Mouse (Mus musculus): Measurements from ENCODE around the gene Nup210.
"Not testable (repeated sequence)": the region's sequence is repeated elsewhere in the genome, so short reads cannot be mapped to it uniquely, and the experiment has no call there.

The Nup210 gene

DNA sequence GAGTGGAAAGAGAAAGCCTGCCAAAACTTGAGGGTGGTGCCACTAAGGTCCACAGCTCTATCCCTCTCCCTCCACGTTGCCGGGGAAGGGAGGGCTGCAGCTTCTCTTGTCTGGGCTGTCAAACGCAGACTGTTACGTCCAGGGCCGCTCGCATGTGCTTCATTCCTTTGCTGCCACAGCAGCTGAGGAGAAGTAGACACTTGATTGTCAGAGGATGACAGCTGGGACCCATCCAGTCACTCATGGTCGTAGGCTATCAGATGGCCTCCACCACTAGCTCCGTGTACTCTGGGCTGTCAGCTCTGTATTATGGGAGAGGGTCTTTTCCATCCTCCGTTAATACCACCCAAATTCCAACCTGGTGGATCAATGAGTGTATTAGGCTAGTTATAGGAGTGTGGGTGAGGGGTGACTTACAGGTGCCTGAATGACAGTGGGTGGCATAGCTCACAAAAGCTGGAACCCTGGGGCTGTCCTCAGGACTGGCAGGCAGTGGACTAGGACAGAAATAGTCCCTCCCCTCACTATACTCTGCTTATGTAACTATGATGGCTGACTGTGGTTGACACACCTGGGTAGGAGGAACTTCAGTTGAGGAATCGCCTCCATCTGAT is 20.8 kb upstream of the Nup210 start:
- no peak for DNase-seq

- DNase-seq, result no peak
Observed at GRCm38 (mm10) chr6:91130856-91131255, 14.2 kb upstream of the Nup210 start.

DNA sequence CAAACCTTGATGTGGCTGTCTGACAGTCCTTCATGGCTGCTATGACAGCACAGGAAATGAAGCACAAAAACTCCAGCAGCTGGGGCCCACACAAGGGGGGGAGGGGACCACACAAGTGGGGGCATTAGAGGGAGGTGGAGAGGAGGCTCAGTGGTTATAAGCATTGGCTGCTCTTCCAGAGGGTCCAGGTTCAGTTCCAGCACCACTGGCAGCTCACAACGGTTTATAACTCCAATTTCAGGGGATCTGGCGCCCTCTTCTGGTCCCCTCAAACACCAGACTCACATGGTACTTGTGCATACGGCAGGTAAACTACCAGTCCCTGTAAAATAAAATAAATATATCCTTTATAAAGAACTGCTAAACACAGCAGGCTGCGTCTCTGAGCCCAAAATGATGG is 12.4 kb upstream of the Nup210 start:
- no peak for DNase-seq

DNA sequence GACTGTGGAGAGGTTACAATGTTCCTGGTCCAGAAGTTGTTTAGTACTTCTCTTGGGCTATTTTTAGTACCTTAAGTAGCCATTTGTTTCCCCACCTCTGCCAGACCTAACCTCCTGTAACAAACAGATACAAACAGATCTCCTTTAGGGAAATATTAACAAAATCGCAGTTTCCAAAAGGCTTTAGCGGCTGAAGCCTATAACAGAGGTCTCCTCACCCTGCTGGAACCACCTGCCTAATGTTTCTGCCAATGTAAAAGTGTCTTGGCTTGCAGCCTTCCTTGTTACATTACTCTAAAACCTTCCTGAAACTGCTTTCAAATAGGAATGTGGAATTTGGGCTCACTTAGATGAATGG is 8.6 kb upstream of the Nup210 start:
- no peak for DNase-seq

DNA sequence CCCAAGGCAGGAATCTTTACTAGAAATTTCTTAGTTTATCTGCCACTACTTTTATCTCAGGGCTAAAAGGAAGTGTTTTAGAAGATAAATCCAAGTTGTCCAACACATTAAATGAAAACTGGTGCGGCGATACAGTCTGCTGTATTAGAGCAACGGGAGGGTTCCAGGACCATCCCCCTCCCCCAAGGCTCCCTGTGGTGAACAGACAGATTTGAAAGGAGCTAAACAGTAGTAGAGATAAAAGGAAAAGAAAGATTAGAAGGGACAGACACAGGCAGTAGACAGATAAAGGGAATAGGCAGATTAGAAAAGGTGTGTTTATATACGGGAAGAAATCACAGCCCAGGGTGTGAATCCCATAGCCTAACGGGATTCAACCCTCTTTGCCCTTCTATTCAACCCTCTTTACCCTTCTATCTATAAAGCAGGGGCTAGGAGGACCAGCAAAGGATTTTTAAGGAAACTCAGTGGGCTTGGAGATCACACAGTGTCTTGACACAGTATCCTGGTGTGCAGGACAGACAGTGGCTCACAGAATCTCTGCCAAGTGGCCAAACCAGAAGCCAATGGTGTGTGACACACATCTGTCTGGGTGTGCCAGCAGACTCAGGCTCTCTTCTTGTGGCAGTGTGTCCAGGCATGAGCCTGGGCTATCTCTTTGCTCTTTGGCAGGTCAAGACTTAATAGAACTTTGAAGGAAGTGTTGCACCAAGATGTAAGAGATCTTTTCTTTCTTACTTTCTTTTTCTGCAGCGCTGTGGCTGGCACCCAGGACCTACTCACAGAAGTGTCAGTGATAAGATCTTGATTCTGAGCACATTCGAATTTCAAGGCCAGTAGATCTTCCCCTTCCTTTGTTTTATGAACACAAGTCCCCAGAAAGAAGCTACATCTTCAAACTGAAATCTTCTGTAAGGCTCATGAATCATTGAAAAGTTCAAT is 7.9 kb upstream of the Nup210 start:
- DNase-seq, result no peak

DNA sequence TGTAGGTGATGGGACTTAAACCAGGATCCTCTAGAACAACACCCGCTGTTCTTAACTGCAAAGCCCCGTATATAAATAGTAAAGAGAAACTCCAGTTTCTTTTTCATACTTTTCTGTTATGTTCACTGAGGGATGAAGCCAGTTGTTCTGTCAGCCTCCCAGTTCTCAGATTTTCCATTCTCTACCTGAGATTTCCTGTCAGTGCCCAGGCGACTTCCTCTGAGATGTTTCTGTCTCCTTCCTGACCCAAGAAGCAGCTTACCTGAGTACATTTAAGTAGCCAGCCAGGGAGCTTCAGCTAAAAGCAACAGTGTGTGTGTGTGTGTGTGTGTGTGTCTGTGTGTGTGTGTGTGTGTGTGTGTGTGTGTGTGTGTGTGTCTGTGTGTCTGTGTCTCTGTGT is 6.8 kb upstream of the Nup210 start:
- DNase-seq, result no peak

DNA sequence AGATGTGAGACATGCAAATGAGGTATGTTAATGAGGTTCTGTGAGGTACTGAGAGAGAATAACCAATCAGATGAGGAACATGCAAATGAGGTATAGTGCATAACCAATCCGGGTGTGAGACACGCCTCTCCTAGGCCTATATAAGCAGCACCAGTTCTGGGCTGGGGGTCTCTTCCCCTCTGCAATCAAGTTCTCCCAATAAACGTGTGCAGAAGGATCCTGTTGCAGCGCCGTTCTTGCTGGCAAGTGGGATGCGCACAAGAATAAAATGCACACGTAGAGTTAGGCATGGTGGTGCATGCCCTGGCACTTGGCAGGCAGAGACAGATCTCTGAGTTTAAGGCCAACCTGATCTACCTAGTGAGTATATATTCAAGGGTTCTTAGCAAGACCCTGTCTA is 4.5 kb upstream of the Nup210 start:
- not testable (repeated sequence) for DNase-seq

GRCm38 (mm10) chr6:91120206-91120605 is 3.6 kb upstream of the Nup210 start:
- DNase-seq, result no peak

DNA sequence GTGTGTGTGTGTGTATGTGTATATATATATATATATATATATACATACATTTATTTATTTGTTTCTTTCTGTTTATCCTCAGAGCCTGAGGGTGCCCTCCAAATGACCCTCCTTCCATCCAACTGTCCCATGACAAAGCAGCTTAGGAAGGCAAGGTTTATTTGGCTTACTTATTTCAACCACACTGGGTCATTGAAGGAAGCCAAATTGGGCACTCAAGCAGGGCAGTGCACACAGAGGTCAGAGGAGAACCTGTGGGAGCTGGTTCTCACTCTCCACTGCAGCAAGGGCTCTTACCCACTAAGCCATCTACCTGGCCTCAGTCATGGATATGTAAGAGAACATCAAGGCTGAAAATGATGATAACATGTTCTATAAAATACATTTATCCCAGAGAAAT is 1.9 kb upstream of the Nup210 start:
- DNase-seq, result no peak

- DNase-seq, result no peak
Observed at GRCm38 (mm10) chr6:91117149-91117548, 520 bp upstream of the Nup210 start.

- no peak for DNase-seq
Observed at GRCm38 (mm10) chr6:91115863-91116243, 776 bp downstream of the Nup210 start.

- no peak for DNase-seq
Observed at GRCm38 (mm10) chr6:91115158-91115557, 1.5 kb downstream of the Nup210 start.

DNA sequence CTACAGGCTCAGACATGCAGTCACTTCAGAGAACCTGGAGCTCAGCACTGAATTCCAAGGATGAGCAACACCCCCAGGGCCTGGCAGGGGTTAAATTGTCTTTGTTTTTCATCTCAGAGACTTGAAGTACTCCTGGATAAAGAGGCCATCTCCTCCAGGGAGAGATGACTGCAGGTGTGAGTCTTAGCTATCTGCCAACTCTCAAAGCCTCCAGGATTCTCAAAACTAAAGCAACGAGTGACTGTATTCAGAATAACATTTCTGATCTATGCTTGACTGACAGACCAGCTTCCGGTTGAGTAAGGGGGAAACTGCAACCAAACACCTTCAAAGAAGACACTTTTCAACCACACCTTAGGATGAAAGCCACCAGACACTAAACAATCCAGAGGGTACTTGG is 1.9 kb downstream of the Nup210 start:
- DNase-seq, result no peak

GRCm38 (mm10) chr6:91111954-91112252 is 4.7 kb downstream of the Nup210 start:
- no peak for DNase-seq

GRCm38 (mm10) chr6:91111141-91111953 is 5.3 kb downstream of the Nup210 start:
- no peak for DNase-seq

DNA sequence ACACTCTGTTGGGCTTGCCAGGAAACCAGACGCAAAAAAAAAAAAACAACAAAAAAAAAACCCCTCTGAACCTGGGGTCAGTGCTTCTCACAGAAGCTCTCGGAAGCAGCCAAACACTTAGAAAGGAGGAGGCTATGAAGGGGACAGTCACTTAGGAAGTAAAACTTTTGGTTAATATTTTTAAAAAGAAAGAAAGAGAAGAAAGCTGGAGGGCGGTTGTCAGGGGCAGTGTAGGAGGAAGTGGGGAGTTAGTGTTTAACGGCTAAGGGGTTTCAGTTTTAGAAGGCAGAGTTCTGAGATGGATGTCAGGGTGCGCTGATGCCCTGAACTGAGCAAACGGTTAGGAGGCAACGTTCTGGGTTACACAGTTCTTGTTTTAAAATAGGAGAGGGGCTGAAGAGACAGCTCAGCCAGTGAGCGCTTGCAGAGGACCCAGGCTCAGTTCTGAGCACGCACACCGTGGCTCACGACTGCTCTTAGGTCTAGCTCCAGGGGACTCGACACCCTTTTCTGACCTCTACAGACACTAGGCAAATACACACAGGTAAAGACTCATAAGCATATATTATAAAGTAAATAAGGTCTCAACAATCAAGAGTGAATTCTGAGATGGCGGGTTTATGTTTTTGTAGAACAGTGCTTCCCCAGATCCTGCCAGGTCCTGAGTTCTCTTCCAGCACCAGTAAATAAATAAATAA is 6.2 kb downstream of the Nup210 start:
- DNase-seq, result no peak

DNA sequence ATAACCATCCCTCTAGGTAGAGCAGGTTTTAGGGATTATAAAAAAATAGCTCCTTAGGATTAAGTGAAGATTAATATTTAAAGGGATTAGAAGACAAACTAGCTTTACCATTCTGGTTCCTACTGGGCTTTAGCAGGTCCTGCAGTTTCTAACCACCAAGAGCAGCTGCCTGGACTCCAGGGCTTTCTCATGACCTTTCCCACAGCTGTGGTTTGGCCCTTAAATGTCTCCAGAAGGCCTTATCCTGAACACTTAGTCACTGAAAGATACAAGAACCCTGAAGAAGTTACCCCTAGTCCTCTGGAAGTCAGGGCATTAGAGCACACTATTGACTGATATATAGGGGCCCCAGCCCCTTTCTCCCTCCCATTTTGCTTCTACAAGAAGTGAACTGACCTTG is 7.1 kb downstream of the Nup210 start:
- DNase-seq, result no peak

DNA sequence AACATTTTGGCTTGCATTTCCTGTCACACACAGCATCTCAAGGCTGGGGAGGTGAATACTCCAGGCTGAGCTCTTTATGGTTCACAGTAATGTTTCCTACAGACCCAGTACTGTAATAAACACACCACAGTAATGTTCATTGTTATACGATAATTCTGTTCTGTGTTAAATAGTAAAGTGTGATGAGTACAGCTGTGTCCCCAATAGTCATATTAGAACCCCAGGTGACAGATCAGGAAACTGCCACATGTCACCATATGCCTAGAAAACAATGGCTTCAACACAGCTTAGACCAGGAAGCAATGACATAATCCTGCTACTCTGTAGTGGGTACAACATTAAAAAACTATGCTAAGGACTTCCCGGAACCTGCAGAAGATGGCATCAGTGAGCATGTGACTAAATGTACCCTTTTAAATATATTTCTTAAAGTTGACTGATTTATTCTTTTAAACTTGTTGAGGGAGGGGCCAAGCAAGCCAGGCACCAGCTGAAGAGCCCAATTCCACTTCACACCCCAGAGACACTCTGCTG is 7.6 kb downstream of the Nup210 start:
- DNase-seq, result no peak

DNA sequence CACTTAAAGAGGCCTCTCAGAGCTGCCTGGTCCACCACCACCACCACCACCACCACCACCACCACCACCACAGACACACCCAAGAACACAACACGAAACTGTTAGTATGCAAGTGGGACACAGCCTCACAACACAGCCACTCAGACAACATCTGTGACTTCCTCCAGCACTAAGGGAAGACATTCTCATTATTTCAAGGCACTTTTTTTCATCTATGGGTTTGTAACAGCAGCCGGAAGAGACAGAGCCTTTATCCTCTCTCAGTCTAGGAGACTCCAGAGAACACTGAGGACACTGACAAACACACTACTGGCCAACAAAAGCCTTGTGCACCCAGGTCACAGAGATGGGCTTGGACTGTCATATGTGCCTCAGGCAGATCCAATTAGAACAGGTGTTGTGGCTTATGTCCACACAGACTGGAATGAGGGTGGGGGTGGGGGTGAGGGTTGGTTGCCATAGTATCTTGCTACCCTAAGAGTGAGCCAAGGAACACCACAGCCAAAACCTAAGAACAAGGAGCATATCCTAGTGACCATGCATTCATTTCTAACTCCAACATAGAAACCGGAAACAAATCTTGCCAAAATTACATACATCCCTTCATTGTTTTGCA is 8.2 kb downstream of the Nup210 start:
- no peak for DNase-seq

DNA sequence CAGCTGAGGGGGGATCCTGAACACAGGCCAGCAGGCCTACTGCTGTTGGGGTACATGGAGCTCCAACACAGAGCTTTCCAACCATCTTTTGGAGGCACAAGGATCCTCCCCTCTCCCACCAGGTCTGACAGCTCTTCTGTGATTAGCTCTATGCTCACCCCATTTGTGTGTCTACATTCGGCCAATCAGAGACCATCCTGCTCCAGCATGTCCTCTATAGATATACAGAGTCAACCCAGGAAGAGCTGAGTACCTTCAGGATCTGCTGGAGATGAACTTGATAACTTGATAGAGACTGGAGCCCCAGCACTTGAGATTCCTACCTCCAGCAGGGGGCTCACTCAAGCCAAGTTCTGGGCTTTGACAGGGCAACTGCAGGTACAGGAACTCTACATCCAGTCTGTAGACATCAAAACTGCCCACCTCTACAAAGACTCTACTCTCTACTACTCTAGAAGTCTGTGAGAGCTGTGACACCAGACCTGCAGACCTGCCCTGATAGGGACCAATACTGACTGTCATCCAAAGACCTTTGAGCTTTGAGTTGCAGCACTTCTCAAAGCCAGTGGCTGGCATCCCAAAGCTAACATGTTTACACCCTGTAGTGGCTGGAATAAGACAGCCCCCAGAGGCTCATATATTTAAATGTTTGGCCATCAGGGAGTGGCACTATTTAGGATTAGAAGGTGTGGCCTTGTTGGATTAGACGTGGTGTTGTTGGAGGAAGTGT is 11.1 kb downstream of the Nup210 start:
- DNase-seq, result no peak

DNA sequence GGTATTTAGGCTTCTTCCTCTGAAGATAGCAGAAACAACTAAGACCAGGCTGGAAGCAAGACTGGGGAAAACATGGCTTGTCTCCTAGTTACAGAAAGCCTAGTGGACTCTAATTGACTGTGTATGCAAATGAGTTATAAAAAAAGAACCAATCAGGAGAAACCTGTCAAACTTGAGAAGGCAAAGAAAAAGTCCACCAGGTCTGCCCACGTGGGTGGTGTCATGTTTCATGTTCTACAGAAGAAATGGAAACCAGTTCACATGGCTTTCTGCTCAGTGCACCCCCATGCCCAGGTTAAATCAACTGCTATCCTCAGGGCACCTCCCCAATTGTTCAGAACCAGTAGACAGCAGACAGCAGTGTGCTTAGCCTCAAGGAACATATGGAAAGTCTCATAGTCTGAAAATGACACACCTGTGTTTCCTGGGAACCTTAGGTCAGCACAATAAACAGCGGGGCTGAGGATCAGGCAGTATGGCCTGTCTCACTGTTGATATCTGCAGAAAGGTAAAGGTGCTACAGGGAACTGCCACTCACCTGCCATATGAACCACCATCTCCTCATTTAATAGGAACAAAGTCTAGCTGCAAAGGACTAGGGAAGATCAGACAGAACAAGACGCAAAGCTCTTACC is 11.7 kb downstream of the Nup210 start:
- DNase-seq, result no peak

Measured in cerebellum, postnatal 25 days (tissue).